Mouse (Mus musculus) lung, adult 18-20 months (tissue): ENCODE measurements around the gene Zdhhc15.
"Not testable (repeated sequence)": the region's sequence is repeated elsewhere in the genome, so short reads cannot be mapped to it uniquely, and the experiment has no call there.

ENCODE experiments used
- DNase-seq, 2 experiments: peaks; one replicate each; pipeline ENCODE4 v3.0.0; 2022; ENCODE audit warnings: mixed read lengths in 2 of 2

Gene Zdhhc15

DNA sequence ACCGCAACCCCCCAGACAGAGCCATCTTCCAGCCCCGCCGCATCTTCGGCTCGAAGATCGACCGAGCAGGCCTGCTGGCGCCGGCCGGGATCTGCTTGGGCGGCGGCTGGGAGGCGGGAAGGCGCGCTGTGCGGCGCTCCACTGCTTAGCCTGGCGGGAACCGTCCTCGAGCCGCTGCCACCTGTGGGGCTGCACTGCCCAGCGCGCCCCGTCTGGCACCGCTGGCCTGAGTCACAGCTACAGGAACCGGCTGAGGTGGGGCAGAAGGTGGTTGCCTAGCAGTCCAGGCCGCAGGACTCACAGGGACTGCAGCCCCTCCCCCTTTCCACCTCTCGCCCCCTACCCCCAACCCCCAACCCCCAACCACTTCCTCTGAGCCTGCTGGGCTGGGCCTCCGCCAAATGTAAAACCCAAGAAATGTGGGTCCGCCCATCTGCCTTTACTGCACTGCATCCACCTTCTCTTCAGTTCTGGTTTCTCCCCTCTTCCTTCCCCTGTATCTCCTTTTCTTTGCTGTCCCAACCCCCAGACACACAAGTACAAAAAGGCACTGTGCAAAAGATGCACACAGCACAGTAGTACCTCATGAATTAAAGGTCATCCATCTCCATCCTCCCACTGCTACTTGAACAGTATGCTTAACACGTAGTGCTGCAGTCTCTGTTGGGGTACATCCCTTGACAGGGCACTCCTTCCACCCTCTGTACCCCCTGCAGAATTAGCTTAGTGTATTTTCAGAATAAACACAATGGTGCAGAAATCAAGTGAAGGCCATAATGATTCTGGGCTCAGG is at the start of gene Zdhhc15:
TSS of gene Zdhhc15 (minus strand) at position 308 of the 793 bp plus-strand sequence.
- DNase-seq, result peak; percentile 4 to 54

DNA sequence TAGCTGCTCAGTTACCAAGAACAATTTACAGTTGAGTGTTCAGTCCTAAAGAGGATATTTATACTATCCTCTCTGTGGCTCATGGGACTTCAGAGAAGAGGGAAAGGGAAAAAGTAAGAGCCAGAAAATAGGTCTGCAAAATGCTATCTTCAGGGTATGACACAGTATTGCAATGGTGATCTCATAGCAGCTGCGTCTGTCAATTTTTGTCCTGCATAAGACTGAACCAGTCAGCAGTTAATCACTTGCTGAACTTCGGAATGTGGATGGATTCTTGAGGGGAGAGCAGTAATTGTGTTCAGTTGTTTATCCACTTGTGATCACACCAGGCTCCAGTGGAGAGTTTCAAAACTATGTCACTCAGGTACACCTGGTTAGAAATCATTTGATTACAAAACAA is 37.1 kb upstream of the Zdhhc15 start:
- no peak for DNase-seq

DNA sequence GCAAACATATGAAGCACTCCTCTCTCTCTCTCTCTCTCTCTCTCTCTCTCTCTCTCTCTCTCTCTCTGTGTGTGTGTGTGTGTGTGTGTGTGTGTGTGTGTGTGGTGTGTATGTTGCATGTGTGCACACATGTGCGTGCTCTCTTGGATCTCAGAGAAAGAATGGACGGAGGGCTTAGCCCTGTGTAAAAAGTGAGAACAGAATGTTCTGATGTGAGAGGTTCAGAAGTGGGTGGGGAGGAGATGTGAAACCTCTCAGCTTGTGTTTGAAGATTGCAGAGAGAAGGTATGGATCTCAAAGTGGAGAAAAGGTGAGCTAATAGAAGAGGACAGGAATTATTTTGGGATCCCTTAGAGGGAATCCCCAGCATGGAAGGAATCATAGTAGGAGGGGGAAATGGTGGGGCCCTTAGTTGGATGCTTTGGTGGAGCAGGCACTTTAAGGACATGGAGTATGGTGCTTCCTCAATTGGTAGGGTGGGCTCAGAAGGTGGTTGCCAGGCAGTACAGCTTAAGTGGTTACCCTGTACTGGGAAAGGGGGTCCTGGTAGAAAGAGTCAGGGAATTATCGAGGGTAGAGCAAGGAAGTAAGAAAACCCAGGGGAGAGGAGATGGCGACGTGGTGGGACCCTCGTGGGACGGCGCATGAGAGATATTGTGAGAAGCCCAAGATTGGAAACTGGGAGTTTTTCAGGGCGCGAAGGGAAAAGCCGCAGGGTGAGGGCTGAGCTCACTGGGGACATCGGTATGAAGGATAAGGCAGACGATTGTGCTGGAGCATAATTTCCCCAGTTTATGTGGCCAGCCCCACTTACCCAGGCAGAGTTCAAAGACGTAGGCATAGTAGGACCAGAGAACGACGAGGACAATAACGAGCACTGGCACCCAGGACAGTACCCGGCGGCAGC is 761 bp downstream of the Zdhhc15 start:
- peak in 1 of 2 experiments; percentile 10 for DNase-seq

DNA sequence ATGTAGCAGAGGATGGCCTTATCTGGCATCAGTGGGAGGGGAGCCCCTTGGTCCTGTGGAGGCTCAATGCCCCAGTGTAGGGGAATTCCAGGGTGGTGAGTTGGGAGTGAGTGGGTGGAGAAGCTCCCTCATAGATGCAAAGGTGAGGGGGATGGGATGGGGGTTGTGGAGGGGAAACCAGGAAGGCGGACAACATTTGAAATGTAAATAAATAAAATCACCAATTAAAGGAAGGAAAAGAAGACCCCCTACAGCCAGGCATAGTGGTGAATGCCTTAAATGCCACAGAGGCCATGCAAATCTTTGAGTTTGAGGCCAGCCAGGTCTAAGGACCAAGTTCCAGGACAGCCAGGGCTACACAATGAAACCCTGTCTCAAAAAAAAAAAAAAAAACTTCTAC is 13.9 kb downstream of the Zdhhc15 start:
- no peak for DNase-seq

DNA sequence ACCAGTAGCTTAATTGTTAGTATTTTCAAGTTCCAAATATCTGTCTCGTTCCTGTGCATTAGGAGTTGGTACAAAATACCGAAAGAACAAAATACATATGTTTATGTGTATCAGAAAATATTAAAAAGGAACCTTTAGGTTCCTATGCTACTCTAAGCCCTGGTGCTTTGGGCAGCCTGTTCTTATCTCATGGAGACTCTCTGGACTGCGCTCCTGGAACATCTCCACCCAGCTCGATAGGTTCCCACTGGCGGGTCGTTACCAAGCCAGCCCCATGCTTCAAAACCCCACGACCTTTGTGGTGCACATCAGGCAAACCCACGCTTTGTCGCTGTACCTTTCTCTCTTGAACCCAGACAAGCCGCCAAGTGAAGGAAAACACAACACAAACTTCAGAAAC is 58.3 kb downstream of the Zdhhc15 start:
- no peak for DNase-seq

DNA sequence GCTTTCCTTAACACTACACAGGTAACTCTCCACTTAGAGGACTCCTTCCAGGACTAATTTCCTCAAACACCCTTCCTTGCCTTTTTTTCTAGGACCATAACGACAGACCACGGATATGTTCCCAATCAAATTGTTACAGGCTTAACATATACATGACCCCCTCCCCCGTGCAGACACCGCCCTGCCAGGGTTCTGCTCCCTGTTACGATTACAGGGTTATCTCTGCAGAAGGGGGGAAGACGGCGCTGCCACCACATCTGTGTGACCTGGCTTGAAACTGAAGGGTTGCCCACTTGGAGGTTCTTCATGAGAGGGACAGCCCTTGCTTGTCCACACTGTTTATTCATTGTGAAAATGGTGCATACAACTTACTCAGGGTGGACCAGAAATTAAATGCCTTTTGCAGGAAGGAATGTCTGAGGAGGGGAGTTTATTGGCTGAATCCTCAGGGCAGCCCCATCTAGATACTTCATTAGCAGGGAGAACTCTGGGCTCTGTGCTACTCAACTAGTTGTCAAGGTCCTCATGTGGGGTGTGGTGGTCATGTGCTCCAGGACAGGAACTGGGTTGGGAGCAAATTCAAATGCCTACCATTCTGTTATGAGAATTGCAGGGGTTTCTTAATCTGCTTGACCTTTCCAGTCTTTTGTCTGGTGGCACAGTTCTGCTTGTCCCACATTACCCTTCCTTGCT is 67.0 kb downstream of the Zdhhc15 start:
- DNase-seq, result not testable (repeated sequence)

DNA sequence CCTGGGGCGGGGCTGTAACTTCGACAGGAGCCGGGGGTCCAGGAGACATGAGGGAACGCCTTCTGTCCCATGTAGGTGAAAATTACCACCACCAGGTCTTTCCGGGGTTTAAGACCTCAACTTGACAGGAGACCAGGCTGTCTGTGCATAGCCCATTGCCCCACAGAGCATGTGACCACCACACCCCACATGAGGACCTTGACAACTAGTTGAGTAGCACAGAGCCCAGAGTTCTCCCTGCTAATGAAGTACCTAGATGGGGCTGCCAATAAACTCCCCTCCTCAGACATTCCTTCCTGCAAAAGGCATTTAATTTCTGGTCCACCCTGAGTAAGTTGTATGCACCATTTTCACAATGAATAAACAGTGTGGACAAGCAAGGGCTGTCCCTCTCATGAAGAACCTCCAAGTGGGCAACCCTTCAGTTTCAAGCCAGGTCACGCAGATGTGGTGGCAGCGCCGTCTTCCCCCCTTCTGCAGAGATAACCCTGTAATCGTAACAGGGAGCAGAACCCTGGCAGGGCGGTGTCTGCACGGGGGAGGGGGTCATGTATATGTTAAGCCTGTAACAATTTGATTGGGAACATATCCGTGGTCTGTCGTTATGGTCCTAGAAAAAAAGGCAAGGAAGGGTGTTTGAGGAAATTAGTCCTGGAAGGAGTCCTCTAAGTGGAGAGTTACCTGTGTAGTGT is 68.5 kb downstream of the Zdhhc15 start:
- DNase-seq, result not testable (repeated sequence)

DNA sequence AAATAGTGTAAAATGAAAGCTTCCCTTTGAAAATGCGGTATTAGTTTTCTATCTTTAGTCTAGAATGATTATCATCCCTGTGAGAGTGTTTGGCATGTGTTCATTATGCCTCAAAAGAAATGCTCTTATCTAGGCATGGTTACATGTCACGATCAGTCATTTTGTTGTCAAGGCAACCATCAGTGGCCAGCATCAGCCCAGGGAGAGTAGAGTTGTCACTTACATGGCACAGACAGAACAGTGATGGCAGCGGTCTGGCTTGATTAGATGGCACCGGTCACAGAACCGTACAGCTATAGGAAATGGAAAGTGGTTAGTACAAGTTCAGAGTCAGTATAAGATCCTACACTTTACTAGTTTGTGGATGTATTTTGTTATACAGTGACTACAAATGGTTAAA is 96.9 kb downstream of the Zdhhc15 start:
- no peak for DNase-seq

DNA sequence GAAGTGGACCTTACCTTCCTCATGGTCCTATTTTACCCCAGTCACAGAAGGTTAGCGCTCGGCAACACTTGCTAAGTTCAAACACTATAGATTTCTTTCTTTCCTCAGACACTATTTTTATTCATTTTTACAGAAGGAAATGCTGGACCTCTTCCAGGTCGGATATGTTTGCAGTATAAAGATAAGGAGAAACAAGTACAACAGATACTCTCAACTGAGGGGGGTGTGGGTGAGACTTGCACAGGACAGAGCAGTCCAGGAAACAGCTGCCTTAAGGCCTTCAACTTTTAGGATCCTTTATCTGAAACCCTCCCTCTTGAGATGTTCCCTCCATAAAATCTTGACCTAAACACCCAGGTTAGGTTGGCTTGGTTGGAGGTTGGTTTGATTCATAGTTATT is 103.4 kb downstream of the Zdhhc15 start:
- DNase-seq, result no peak

DNA sequence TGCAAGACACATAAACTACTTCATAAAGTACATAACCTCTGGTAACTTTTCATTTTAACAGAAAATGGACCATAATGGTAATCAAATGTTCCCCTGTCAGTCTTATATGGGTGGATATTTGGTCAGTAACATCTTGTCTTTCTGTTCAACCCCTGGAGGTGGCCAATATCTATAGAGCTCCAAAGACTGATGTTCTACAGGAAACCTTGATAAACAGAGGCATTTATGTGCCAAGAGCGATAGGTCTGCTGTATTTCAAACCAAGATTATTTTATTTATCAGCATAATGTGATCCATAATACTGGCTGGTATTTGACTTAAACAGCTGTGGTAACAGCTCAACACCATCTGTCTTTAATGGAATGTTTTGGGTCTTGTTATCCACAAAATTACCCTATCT is 125.6 kb downstream of the Zdhhc15 start:
- no peak for DNase-seq

DNA sequence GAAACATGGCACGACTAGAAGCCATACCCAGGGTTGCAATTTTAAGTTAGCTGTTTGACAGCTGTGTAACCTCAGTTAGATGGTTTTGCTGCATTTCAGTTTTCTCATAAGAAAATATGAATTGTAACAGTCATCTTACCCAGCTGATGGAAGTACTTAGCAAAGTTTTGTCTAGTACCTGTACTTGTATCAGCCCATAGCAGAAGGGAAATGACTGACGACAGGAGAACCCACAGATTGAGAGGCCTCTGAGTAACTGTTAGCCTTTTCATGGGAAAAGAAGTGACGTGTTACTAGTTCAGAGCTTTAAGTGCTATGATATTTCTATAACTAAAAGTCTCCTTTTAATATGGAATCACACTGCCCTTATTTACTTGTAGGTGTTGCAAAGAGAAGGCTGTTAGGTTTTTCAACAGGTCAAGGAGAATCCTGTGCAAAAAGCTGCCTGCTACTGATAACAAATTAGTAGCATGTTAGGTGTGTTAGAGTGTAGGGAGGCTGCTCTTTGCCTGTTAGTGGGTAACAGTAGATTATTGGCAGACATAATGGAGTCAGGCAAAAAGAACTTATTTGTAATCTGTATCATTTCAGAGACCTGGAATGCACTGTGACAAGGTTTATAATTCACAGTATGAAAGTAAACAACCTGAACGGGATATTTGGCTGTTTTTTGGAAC is 126.8 kb downstream of the Zdhhc15 start:
- DNase-seq, result no peak

DNA sequence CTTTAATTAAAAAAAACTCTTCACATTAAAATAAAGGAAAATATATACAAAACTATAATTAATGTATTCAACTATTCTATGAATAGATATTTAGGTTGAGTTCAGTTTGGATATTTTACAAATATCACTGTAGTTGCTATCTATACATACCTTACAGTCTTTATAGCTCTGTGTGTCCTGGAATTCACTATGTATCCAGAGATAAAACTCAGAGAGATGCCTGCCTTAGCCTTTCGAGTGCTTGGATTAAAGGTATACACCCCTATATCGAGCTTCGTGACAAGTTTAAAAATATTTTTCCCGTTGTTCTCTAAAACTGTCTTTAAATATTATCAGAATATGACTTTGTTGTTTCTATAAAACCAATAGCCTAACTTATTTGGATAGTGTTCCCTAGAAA is 128.2 kb downstream of the Zdhhc15 start:
- no peak for DNase-seq

DNA sequence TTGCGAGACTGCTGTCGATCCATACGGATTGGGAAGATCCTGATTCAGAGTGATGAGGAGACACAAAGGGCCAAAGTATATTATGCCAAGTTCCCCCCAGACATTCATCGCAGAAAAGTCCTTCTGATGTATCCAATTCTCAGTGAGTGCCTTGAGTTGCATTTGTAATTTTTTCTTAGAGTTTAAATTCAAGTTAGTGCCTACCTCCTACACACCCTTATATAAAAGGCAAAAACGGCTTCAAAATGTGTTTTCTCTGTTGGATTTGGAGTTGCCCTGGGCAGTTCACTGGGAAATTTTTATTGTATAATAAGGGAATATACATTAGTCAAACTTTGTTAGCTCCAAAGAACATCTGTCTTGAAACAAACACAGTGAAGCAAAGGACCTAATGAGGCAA is 169.1 kb downstream of the Zdhhc15 start:
- DNase-seq, result no peak

DNA sequence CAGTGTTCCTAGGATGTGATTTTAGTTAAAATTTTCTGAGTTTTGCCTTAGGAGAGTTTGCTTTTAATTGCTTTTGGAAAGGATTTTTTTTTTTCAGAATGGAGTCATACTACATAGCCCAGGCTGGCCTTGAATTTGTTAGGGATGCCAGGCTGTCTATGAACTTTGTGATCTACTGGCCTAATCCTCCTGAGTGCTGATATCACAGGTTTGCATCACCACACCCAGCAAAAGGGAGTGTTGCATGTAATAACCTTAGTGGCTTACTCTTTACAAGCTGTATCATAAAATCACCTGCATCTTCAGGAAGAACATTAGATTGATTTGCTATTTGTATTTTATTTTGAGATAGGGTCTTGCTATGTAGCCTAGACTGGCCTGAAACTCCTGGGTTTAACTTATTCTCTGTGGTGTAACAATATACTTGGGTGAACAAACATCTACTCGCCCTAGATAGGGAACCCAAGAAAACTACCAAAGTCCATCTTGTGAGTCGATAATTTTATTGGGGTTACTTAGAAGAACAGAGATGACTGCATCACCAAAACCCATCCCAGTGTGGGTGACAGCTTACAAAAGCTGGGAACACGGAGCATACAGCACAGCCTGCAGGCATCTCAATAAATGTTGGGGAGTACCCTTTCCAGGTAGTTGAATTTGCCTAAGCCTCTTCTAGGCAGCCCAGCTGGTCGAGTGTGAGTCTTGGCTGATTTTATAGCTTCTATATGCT is 181.1 kb downstream of the Zdhhc15 start:
- DNase-seq, result no peak

DNA sequence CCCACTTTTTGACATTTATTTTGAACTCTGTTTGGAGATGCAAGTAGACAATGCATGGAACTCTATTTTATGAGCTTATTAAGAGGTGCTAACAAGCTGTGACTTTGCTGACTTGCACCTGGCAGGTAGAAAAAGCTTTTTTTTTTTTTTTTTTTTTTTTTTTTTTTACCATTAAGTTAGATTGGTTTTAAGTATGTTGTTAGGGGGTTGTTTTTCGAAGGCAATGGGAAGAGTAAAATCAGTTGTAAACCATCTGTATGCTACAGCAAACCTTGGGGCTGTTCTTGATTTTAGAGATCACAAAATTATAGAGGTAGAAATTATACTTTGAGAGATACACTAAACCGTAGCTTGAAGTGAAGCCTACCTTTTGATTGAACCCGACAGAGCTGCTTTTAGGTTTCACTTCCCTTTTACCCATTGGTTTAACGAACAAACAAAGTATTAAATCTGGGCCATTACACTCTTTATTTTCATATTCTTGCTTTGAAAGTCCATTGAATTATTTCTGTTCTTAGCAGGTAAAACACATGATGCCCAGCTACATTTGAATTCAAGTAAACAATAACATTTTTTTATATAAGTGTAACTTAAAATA is 181.9 kb downstream of the Zdhhc15 start:
- no peak for DNase-seq

DNA sequence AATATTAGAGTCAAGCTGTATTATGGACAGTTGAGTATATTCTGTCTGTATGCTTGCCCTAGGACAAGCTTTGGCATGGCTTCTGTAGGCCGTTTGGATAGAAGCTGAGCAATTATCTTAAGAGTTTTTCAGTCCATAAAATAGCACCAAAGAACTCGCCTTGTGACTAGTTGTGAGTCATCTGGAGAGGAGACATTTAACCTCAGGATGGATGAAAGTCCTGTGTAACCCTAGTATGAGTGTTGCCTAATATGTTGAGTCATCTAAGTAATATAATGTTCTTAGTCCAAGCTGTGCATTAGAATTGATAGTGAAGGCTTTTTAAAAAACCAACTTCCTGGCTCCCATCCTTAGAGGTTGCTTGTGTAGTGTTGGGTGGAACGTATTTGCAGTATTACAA is 182.8 kb downstream of the Zdhhc15 start:
- DNase-seq, result no peak
